Mouse (Mus musculus): ENCODE measurements around the gene Ajm1. TPM values are rescaled to one million over a fixed set of nuclear protein-coding genes. Genes with fewer than 3 reads are reported as not detected.
"Not testable (repeated sequence)": the region's sequence is repeated elsewhere in the genome, so short reads cannot be mapped to it uniquely, and the experiment has no call there.

The Ajm1 gene
- polyA plus RNA-seq, 1 experiment from 2014 or later, result 11.4 TPM

GRCm38 (mm10) chr2:25560551-25560950, 21.0 kb downstream of the Ajm1 start:
- peaks cover 37% of the 10 kb centered on the region for H3K36me3 ChIP-seq (ENCODE audit: control insufficient read depth, insufficient read depth, low read length)
- peaks cover 17% of the 10 kb centered on the region for H3K4me1 ChIP-seq (ENCODE audit: control insufficient read depth, insufficient read depth, low read length)
- no peak overlapping the region for H3K27ac ChIP-seq (ENCODE audit: low read length)
- no peaks in the 10 kb centered on the region for H3K27me3 ChIP-seq (ENCODE audit: control insufficient read depth, insufficient read depth, low read depth, low read length)
- no peak overlapping the region for H3K4me3 ChIP-seq (ENCODE audit: low read depth, low read length)
- H3K4me2 ChIP-seq (ENCODE audit: low read length), result no peak overlapping the region
- no peak overlapping the region for H3K9ac ChIP-seq (ENCODE audit: low read depth, low read length)
- no peak for ATAC-seq
- WGBS, result 94% methylated on average over 8 of the region's 8 CpGs
- H3K9me3 ChIP-seq (replicated peaks; ENCODE audit: control insufficient read depth, low read length, poor library complexity, severe bottlenecking), result no peaks in the 10 kb centered on the region

GRCm38 (mm10) chr2:25558774-25559173, 22.8 kb downstream of the Ajm1 start:
- no peak overlapping the region for H3K27ac ChIP-seq (ENCODE audit: low read length)
- H3K36me3 ChIP-seq (ENCODE audit: control insufficient read depth, insufficient read depth, low read length), result peaks cover 30% of the 10 kb centered on the region
- ATAC-seq, result no peak
- peak overlapping the region; percentile 85; the same call in 1 of the 2 replicates for H3K9ac ChIP-seq (ENCODE audit: low read depth, low read length)
- H3K9me3 ChIP-seq (replicated peaks; ENCODE audit: control insufficient read depth, low read length, poor library complexity, severe bottlenecking), result no peaks in the 10 kb centered on the region
- H3K4me3 ChIP-seq (ENCODE audit: low read depth, low read length), result peak overlapping the region; percentile 74
- peaks cover 17% of the 10 kb centered on the region for H3K4me1 ChIP-seq (ENCODE audit: control insufficient read depth, insufficient read depth, low read length)
- H3K27me3 ChIP-seq (ENCODE audit: control insufficient read depth, insufficient read depth, low read depth, low read length), result no peaks in the 10 kb centered on the region
- WGBS, result 70% methylated on average over 6 of the region's 6 CpGs
- H3K4me2 ChIP-seq (ENCODE audit: low read length), result peak overlapping the region; percentile 74

GRCm38 (mm10) chr2:25557964-25558360, 23.6 kb downstream of the Ajm1 start:
- Histone ChIP-seq H3K9me3 (replicated peaks; ENCODE audit: control insufficient read depth, low read length, poor library complexity, severe bottlenecking) (no peaks in the 10 kb centered on the region), H3K4me1 (ENCODE audit: control insufficient read depth, insufficient read depth, low read length) (peaks cover 17% of the 10 kb centered on the region), H3K36me3 (ENCODE audit: control insufficient read depth, insufficient read depth, low read length) (peaks cover 26% of the 10 kb centered on the region), H3K9ac (ENCODE audit: low read depth, low read length) (peak overlapping the region; percentile 85), H3K4me3 (ENCODE audit: low read depth, low read length) (peak overlapping the region; percentile 74), H3K27me3 (ENCODE audit: control insufficient read depth, insufficient read depth, low read depth, low read length) (no peaks in the 10 kb centered on the region), H3K4me2 (ENCODE audit: low read length) (peak overlapping the region; percentile 74), H3K27ac (ENCODE audit: low read length) (peak overlapping the region; percentile 72)
- under 1% methylated on average over 24 of the region's 24 CpGs for WGBS
- peak; percentile 33 for ATAC-seq

- Histone ChIP-seq H3K27ac (ENCODE audit: low read length) (peak within 1 kb of the TSS; percentile 82), H3K4me3 (ENCODE audit: low read depth, low read length) (peak within 1 kb of the TSS; percentile 74)
Observed at GRCm38 (mm10) chr2:25557221-25557963, 24.2 kb downstream of the Ajm1 start, which contains the start of gene Edf1. Gene Edf1, plus strand, starts transcription at chr2:25557847.

GRCm38 (mm10) chr2:25556296-25556695, 25.3 kb downstream of the Ajm1 start:
- Histone ChIP-seq H3K4me3 (ENCODE audit: low read depth, low read length) (no peak overlapping the region), H3K27me3 (ENCODE audit: control insufficient read depth, insufficient read depth, low read depth, low read length) (no peaks in the 10 kb centered on the region), H3K27ac (ENCODE audit: low read length) (no peak overlapping the region), H3K4me2 (ENCODE audit: low read length) (no peak overlapping the region; the same call in 1 of the 2 replicates), H3K9ac (ENCODE audit: low read depth, low read length) (no peak overlapping the region), H3K36me3 (ENCODE audit: control insufficient read depth, insufficient read depth, low read length) (peaks cover 10% of the 10 kb centered on the region), H3K4me1 (ENCODE audit: control insufficient read depth, insufficient read depth, low read length) (peaks cover 17% of the 10 kb centered on the region), H3K9me3 (replicated peaks; ENCODE audit: control insufficient read depth, low read length, poor library complexity, severe bottlenecking) (no peaks in the 10 kb centered on the region)
- WGBS, result 52% methylated on average over 1 of the region's 1 CpGs
- no peak for ATAC-seq

More at GRCm38 (mm10) chr2:25557221-25557963, 24.2 kb downstream of the Ajm1 start, which contains the start of gene Edf1:
- H3K4me1 ChIP-seq (ENCODE audit: control insufficient read depth, insufficient read depth, low read length), result peaks cover 17% of the 10 kb centered on the region
- peak within 1 kb of the TSS; percentile 85 for H3K9ac ChIP-seq (ENCODE audit: low read depth, low read length)
- H3K36me3 ChIP-seq (ENCODE audit: control insufficient read depth, insufficient read depth, low read length), result peaks cover 21% of the 10 kb centered on the region
- ATAC-seq, result peak; percentile 98
- no peaks in the 10 kb centered on the region for H3K27me3 ChIP-seq (ENCODE audit: control insufficient read depth, insufficient read depth, low read depth, low read length)
- under 1% methylated on average over 61 of the region's 61 CpGs for WGBS
- H3K4me2 ChIP-seq (ENCODE audit: low read length), result peak within 1 kb of the TSS; percentile 93
- no peaks in the 10 kb centered on the region for H3K9me3 ChIP-seq (replicated peaks; ENCODE audit: control insufficient read depth, low read length, poor library complexity, severe bottlenecking)

- H3K4me3 ChIP-seq (ENCODE audit: low read depth, low read length); H3K9me3 ChIP-seq (replicated peaks; ENCODE audit: control insufficient read depth, low read length, poor library complexity, severe bottlenecking); H3K36me3 ChIP-seq (ENCODE audit: control insufficient read depth, insufficient read depth, low read length); H3K27ac ChIP-seq (ENCODE audit: low read length); H3K27me3 ChIP-seq (ENCODE audit: control insufficient read depth, insufficient read depth, low read depth, low read length); H3K4me2 ChIP-seq (ENCODE audit: low read length); H3K9ac ChIP-seq (ENCODE audit: low read depth, low read length); ATAC-seq: not testable (repeated sequence)
- H3K4me1 ChIP-seq (ENCODE audit: control insufficient read depth, insufficient read depth, low read length), result peaks cover 17% of the 10 kb centered on the region
- 47% methylated on average over 2 of the region's 2 CpGs for WGBS
Observed at GRCm38 (mm10) chr2:25555479-25555878, 26.1 kb downstream of the Ajm1 start.

- not testable (repeated sequence) for H3K27me3 ChIP-seq (ENCODE audit: control insufficient read depth, insufficient read depth, low read depth, low read length); ATAC-seq; H3K36me3 ChIP-seq (ENCODE audit: control insufficient read depth, insufficient read depth, low read length); H3K4me2 ChIP-seq (ENCODE audit: low read length); H3K4me3 ChIP-seq (ENCODE audit: low read depth, low read length); H3K9me3 ChIP-seq (replicated peaks; ENCODE audit: control insufficient read depth, low read length, poor library complexity, severe bottlenecking); H3K9ac ChIP-seq (ENCODE audit: low read depth, low read length); H3K4me1 ChIP-seq (ENCODE audit: control insufficient read depth, insufficient read depth, low read length); H3K27ac ChIP-seq (ENCODE audit: low read length)
- WGBS, result 89% methylated on average over 4 of the region's 4 CpGs
Observed at GRCm38 (mm10) chr2:25553171-25553786, 28.3 kb downstream of the Ajm1 start.

- no peaks in the 10 kb centered on the region for H3K36me3 ChIP-seq (ENCODE audit: control insufficient read depth, insufficient read depth, low read length)
- H3K9me3 ChIP-seq (replicated peaks; ENCODE audit: control insufficient read depth, low read length, poor library complexity, severe bottlenecking), result no peaks in the 10 kb centered on the region
- no peak overlapping the region for H3K4me3 ChIP-seq (ENCODE audit: low read depth, low read length)
- H3K27ac ChIP-seq (ENCODE audit: low read length), result no peak overlapping the region
- H3K9ac ChIP-seq (ENCODE audit: low read depth, low read length), result no peak overlapping the region
- WGBS, result 33% methylated on average over 5 of the region's 5 CpGs
- H3K4me1 ChIP-seq (ENCODE audit: control insufficient read depth, insufficient read depth, low read length), result peaks cover 4% of the 10 kb centered on the region
- no peak for ATAC-seq
- H3K27me3 ChIP-seq (ENCODE audit: control insufficient read depth, insufficient read depth, low read depth, low read length), result no peaks in the 10 kb centered on the region
- no peak overlapping the region for H3K4me2 ChIP-seq (ENCODE audit: low read length)
Observed at GRCm38 (mm10) chr2:25551186-25551585, 30.4 kb downstream of the Ajm1 start.
